Mouse (Mus musculus): ENCODE measurements around the gene Dlg4.

DNA sequence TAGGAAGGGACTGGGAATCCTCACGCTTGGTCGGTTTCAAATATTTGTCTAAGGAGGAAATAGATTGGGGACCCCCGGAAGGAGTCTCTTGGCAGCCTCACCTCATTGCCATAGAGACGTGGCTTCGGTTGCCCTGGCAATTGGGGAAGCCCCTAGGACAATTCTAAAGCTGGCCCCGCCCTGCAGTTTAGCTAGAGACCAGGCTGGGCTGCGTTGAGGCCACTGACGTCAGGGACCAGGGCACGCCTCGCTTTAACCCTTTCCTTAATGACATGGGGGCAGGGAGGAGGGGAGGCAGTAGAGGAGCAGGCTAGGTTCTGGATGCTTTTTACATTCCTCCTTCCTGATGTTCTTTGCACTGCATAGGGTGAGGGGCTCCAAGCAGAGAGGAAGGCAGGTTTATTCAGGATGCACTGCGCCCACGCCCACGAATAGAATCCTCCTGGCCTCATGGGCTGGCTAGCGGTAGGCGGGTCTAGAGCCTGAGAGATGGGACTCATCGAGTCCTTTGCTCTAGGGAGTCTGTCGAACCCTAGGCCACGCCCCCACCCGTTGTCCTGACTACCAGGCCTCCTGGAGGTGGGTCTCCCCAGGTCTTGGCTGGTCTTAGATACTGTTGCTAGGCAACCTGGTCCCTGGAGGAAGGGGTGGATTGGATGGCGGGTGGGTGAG, 12.5 kb downstream of the Dlg4 start:
- TF ChIP-seq CTCF (IDR thresholded peaks at IDR 0.05; ENCODE audit: low read depth, low read length) = no peak
- TF ChIP-seq POLR2AphosphoS5 (IDR thresholded peaks at IDR 0.05; ENCODE audit: insufficient replicate concordance, low read depth, low read length) = no peak

Data from G1E (cell line).